Mouse (Mus musculus) activated CD4-positive, CD25-positive, alpha-beta regulatory T cell, adult 4 months (primary cell): ENCODE measurements around the gene Tbc1d23. TPM values are rescaled to one million over a fixed set of nuclear protein-coding genes. Genes with fewer than 3 reads are reported as not detected.
"Not testable (repeated sequence)": the region's sequence is repeated elsewhere in the genome, so short reads cannot be mapped to it uniquely, and the experiment has no call there.

Experiments
- ATAC-seq: one replicate; pipeline ENCODE4 v1.8.0; 2017
- polyA plus RNA-seq, 2 experiments: library from polyadenylated mRNA; unstranded; fragments of 100-300 nt; shearing (Covaris generic); gene quantifications; one replicate each; pipeline ENCODE4 v1.2.1; 2017

Tbc1d23 gene
- polyA plus RNA-seq: 10 to 100 TPM; 28.5 to 29.1 TPM

- ATAC-seq: peak; percentile 98
Observed at GRCm38 (mm10) chr16:57231089-57231936, at the start of gene Tbc1d23. TSS of gene Tbc1d23 (minus strand) at chr16:57231504.

DNA sequence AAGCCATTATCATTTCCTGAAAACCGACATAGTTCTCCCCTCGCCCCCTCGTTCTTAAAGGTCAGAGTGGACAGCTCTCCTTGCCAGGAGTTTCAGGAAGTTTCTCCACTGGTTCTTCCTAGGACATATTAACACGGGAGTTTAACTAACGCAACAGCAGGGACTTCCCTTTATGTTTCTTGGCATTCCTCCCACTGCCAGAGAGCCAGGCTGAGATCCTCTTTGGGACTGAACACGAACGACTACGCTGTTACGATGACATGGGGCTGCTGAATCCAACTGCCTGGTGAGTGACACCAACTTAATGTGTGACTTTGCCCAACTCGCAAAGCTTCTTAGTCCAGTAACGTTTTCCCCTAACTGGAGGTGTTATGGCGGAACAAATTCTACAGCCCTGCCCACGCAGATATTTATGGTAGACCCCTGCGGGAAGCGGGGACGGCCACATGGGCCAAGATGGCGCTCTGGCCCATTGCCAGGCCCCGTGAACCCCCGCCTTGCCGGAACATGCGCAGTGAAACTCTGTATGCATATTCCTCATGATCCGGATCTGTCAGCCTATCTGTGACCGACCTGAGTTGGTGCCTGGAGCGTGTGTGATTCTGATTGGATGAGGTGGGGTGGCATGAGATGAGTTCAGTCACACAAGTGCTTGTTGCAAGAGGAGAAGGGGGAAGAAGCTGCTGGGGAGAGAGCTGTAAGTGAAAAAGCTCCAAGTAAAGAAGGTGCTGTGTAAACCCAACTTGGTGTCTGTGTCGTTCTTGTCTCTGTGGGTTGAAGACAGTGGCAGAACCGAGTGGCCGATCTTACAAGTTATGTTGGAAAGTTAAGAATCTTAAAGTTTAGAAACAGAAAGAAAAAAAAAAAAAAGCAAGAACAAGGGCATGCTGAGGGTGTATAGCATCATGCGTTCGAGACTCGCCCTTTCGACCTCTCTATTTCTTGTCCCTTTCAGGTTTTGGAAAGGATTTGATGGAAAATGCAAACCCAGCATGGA lies 49.2 kb upstream of the Tbc1d23 start:
- ATAC-seq: no peak

GRCm38 (mm10) chr16:57278976-57279626 lies 47.8 kb upstream of the Tbc1d23 start:
- ATAC-seq: no peak

- ATAC-seq: no peak
Observed at GRCm38 (mm10) chr16:57269751-57270150, 38.4 kb upstream of the Tbc1d23 start.

- ATAC-seq: no peak
Observed at GRCm38 (mm10) chr16:57268058-57268841, 36.9 kb upstream of the Tbc1d23 start.

GRCm38 (mm10) chr16:57267068-57267467 lies 35.8 kb upstream of the Tbc1d23 start:
- no peak for ATAC-seq

DNA sequence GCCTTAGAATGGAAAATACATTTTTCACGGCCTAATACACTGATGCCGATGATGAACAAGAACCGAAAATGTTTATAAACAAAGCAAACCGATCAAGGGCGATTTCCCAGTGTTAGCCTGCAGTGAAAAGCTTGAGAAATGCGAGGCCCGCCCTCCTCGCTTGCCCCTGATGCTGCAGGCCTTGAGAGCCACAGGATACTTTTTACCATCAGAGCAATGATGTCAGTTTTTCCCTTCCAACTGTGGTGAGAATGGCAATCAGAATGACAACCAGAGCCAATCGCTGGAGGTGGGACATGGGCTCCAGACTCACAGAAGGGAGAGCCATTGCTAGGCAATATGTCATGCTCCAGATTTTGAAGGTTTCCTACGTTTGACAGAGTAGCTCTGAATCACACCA lies 28.8 kb upstream of the Tbc1d23 start:
- ATAC-seq: no peak

GRCm38 (mm10) chr16:57259356-57260083 lies 28.2 kb upstream of the Tbc1d23 start:
- no peak for ATAC-seq

GRCm38 (mm10) chr16:57251589-57252421 lies 20.5 kb upstream of the Tbc1d23 start:
- no peak for ATAC-seq

GRCm38 (mm10) chr16:57250991-57251390 lies 19.7 kb upstream of the Tbc1d23 start:
- ATAC-seq: no peak

GRCm38 (mm10) chr16:57247464-57247863 lies 16.2 kb upstream of the Tbc1d23 start:
- no peak for ATAC-seq

DNA sequence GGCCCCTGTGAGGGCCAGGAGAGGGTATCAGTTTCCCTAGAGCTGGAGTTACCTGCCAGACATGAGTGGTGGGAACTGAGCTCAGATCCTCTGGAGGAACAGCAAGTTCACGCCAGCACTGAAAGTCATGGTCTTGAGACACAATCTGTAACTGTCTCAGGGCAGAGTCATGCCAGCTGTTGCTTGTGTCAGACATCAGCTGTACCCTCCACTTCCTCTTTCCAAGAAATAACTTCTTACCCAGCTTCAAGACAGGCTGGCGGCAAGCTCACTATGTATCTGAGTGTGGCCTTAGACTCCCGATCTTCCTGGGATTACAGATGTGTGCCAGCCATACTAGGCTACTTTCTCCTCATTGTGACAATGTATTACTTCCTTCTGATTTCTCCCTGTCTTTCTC lies 15.3 kb upstream of the Tbc1d23 start:
- ATAC-seq: no peak

DNA sequence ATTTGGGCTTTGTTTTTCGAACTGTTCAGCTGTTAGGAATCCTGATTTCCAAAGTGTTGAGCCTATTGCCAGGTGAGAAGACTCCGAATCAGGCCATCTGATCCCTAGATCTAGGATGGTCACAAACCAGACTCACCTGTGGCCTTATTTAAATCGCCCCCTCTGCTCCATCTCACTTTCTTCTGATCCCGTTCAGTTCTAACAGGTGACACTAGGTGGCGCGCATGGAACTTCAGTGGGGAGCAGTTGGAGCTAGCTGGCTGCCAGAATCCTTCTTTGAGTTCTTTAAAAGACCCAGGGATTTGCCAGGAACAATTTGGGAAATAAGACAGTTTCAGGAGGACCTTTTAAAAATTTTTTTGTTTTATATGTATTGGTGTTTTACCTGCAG lies 12.5 kb upstream of the Tbc1d23 start:
- ATAC-seq: peak; percentile 82

DNA sequence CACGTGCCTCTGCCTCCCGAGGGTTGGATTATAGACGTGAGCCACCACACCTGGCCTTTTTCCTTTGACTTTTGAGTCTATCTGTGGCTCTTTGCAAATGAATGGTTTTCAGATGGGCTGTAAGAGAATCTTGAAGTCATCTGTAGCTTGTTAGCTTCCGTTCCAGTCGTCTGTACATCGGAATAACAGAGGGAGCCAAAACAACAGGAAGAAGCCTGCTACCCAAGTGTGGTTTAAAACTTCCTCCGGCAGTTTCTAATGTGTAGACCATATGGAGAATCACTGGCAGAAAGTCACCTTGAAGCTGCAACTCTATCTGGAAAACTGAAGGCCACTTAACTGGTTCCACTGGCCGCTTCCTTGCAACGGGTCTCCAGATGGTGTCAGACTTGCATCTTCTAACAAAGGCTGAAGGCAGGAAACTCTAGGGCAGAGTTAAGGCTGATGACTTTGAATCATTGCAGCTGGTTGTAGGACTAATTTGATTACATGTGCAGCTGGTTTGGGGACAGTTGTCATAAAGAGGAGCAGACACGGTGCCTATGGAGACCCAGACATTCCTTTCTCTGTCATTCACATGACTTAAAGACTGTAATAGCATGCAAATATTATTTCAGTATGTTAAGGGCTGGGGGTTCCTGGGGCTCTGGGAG lies 12.0 kb upstream of the Tbc1d23 start:
- ATAC-seq: peak; percentile 74

DNA sequence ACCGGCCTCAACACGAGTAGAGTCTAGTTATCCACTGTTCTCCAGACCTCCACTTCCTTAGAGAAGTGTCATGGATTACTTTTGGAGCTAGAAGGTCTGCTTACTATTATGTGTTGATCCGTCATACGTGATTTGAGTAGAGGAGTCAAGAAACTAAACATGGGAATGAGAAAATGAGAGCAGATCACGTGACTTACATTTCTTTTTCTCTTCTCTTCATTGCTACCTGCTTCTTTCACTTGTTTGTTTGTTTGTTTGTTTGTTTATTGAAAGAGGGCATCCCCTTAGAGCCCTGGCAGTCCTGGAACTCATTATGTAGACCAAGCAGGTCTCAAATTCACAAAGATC lies 11.5 kb upstream of the Tbc1d23 start:
- no peak for ATAC-seq

GRCm38 (mm10) chr16:57235871-57236510 lies 4.7 kb upstream of the Tbc1d23 start:
- ATAC-seq: no peak

DNA sequence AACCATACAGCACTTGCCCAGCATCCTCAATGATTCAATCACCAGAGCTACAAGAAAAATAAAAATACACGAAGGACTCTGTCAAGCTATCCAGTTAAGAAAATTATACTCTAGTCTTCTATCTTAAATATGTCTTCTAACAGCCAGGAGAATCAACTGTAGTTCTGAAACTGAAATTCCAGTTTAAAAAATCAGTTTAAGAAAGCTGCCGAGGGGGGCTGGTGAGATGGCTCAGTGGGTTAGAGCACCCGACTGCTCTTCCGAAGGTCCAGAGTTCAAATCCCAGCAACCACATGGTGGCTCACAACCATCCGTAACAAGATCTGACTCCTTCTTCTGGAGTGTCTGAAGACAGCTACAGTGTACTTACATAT lies 620 bp upstream of the Tbc1d23 start:
- ATAC-seq: not testable (repeated sequence)

DNA sequence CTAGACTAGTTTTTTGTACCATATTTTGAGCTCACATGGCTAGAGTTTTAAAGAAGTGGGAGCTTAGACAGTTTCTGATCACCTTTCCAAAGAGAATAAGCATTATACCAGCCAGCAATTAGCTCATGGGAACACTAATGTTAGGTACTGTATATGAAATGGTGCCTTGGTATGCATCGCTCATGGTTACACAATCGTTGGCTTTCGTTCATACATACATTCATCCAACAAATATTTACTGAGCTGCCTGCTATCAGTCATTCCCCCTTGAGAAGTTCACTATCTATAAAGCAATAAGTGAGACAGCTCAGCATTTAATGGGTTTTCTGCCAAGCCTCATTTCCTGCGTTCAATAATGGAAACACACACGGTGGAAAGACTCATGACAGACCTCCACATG lies 4.9 kb downstream of the Tbc1d23 start:
- no peak for ATAC-seq

GRCm38 (mm10) chr16:57220361-57220760 lies 10.9 kb downstream of the Tbc1d23 start:
- ATAC-seq: no peak
